In genomic region chr19:34198901-34199300, GRCm38 (mm10) we compare ENCODE assay signal across 1 mouse cellular context.
A peak's percentile ranks its signal among the peaks of the same experiment; 100 is the strongest.
TF ChIP-seq lines count a peak whose summit lies in the region.

No protein-coding gene starts in this region.

TF ChIP-seq in myocyte, 11 proteins besides CTCF, POLR2A, EP300 and RAD21:
- TF ChIP-seq CEBPB (IDR thresholded peaks at IDR 0.05; ENCODE audit: insufficient read depth, poor library complexity, severe bottlenecking) (peak; percentile 90), SRF (IDR thresholded peaks at IDR 0.05; ENCODE audit: control insufficient read depth, insufficient read length, low read depth) (no peak), MYOG (IDR thresholded peaks at IDR 0.05; ENCODE audit: control insufficient read depth in 1 of 3, insufficient read depth in 1 of 3, insufficient read length in 2 of 3, low read depth in 2 of 3) (no peak), E2F4 (IDR thresholded peaks at IDR 0.05; ENCODE audit: insufficient read depth) (no peak)
